Mouse (Mus musculus) kidney, adult 2 months (tissue): ENCODE measurements around the gene Unc5c. TPM values are rescaled to one million over a fixed set of nuclear protein-coding genes. Genes with fewer than 3 reads are reported as not detected.

ENCODE experiments used
- DNase-seq: peaks from one replicate; pipeline ENCODE4 v3.0.0; 2021
- H3K27ac ChIP-seq: fragments of 200-500 bp; 2 replicates; pipeline ENCODE4 v1.5.1; 2012; ENCODE audit warnings: low read depth, low read length, control low read depth, inconsistent platforms; ENCODE audit not compliant: insufficient read depth
- H3K27me3 ChIP-seq: fragments of 200-500 bp; replicated peaks from 2 replicates; pipeline ENCODE4 v1.6.1; 2012; ENCODE audit warnings: mild to moderate bottlenecking, moderate library complexity, low read length, inconsistent platforms; ENCODE audit not compliant: control insufficient read depth, insufficient read depth
- H3K36me3 ChIP-seq: fragments of 200-500 bp; 2 replicates; pipeline ENCODE4 v1.6.1; 2012; ENCODE audit warnings: mild to moderate bottlenecking, moderate library complexity, low read length, inconsistent platforms; ENCODE audit not compliant: control insufficient read depth, insufficient read depth
- H3K4me1 ChIP-seq: fragments of 200-500 bp; 2 replicates; pipeline ENCODE4 v1.6.1; 2011; ENCODE audit warnings: low read length; ENCODE audit not compliant: control insufficient read depth, insufficient read depth
- H3K4me3 ChIP-seq: fragments of 200-500 bp; 2 replicates; pipeline ENCODE4 v1.5.1; 2011; ENCODE audit warnings: mild to moderate bottlenecking, low read depth, low read length, control low read depth; ENCODE audit not compliant: insufficient read depth
- CTCF ChIP-seq: fragments of 200-500 bp; conservative IDR thresholded peaks from 2 replicates; pipeline ENCODE4 v1.5.1; 2011; ENCODE audit warnings: low read depth, mild to moderate bottlenecking, control low read depth, low read length, moderate library complexity, mixed read lengths; ENCODE audit not compliant: insufficient read depth, insufficient read length
- POLR2A ChIP-seq: fragments of 200-500 bp; IDR thresholded peaks from one replicate; pipeline ENCODE4 v1.6.1; 2011; ENCODE audit warnings: low read depth, low read length, control low read depth
- WGBS: fragments of 180-500 bp; shearing (Covaris S2); methylation state at CpG from one replicate; pipeline ENCODE4 v1.1.7; 2018; 5-methylcytosine and 5-hydroxymethylcytosine counted together
- polyA plus RNA-seq: library from polyadenylated mRNA; depleted of rRNA; stranded (reverse); fragments of >200 nt; gene quantifications from 2 replicates; pipeline ENCODE4 v1.2.3, GENCODE M21; 2012

Gene Unc5c
- polyA plus RNA-seq, 1 experiment, result 2.3 TPM

GRCm38 (mm10) chr3:141811348-141811747 is 346.3 kb downstream of the Unc5c start:
- H3K4me1 ChIP-seq, result no peaks in the 10 kb centered on the region
- TF ChIP-seq POLR2A, result no peak
- no peak for TF ChIP-seq CTCF
- no peaks in the 10 kb centered on the region for H3K27me3 ChIP-seq
- no peak overlapping the region for H3K4me3 ChIP-seq
- H3K27ac ChIP-seq, result no peak overlapping the region
- H3K36me3 ChIP-seq, result no peaks in the 10 kb centered on the region
- peak; percentile 21 for DNase-seq
- WGBS, result 28% methylated on average over 2 of the region's 2 CpGs

DNA sequence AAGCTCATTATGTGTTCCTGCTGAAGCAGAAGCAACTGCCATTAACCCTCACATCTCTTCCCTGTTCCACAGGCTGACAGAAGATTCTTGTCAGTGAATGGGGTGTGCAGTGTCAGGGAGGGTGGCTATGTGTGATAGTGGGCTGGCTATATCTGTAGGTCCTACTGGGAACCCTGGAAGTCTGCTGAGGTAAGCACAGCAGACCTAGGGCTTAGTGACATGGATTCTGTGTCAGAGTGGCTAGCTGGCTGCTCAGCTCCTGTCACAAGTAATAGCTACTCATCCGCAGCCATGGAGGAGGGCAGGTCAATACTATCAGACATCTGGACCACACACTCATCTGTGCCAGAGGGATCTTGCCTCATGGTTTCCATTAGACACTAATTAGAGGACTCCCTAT is 349.8 kb downstream of the Unc5c start:
- H3K4me1 ChIP-seq, result no peaks in the 10 kb centered on the region
- H3K27me3 ChIP-seq, result no peaks in the 10 kb centered on the region
- no peak overlapping the region for H3K4me3 ChIP-seq
- TF ChIP-seq POLR2A (no peak), CTCF (no peak)
- DNase-seq, result no peak
- H3K27ac ChIP-seq, result no peak overlapping the region
- no peaks in the 10 kb centered on the region for H3K36me3 ChIP-seq
- WGBS, result 77% methylated on average over 1 of the region's 1 CpGs

GRCm38 (mm10) chr3:141818615-141819312 is 353.7 kb downstream of the Unc5c start:
- DNase-seq, result no peak
- H3K4me1 ChIP-seq, result no peaks in the 10 kb centered on the region
- TF ChIP-seq POLR2A (no peak), CTCF (no peak)

GRCm38 (mm10) chr3:141819331-141819941 is 354.4 kb downstream of the Unc5c start:
- H3K27me3 ChIP-seq, result no peaks in the 10 kb centered on the region
- DNase-seq, result peak; percentile 73
- 28% methylated on average over 13 of the region's 13 CpGs for WGBS
- TF ChIP-seq POLR2A (no peak), CTCF (no peak)
- H3K4me3 ChIP-seq, result no peak overlapping the region
- H3K36me3 ChIP-seq, result no peaks in the 10 kb centered on the region
- H3K27ac ChIP-seq, result no peak overlapping the region
- H3K4me1 ChIP-seq, result no peaks in the 10 kb centered on the region

More at GRCm38 (mm10) chr3:141818615-141819312, 353.7 kb downstream of the Unc5c start:
- WGBS, result 63% methylated on average over 3 of the region's 3 CpGs
- no peak overlapping the region for H3K4me3 ChIP-seq
- no peaks in the 10 kb centered on the region for H3K27me3 ChIP-seq
- no peak overlapping the region for H3K27ac ChIP-seq
- H3K36me3 ChIP-seq, result no peaks in the 10 kb centered on the region

GRCm38 (mm10) chr3:141828301-141828700 is 363.3 kb downstream of the Unc5c start:
- no peak for TF ChIP-seq CTCF
- TF ChIP-seq POLR2A, result no peak
- 67% methylated on average over 5 of the region's 5 CpGs for WGBS
- Histone ChIP-seq H3K4me1 (no peaks in the 10 kb centered on the region), H3K4me3 (no peak overlapping the region), H3K27me3 (no peaks in the 10 kb centered on the region), H3K36me3 (no peaks in the 10 kb centered on the region), H3K27ac (no peak overlapping the region)
- DNase-seq, result no peak

DNA sequence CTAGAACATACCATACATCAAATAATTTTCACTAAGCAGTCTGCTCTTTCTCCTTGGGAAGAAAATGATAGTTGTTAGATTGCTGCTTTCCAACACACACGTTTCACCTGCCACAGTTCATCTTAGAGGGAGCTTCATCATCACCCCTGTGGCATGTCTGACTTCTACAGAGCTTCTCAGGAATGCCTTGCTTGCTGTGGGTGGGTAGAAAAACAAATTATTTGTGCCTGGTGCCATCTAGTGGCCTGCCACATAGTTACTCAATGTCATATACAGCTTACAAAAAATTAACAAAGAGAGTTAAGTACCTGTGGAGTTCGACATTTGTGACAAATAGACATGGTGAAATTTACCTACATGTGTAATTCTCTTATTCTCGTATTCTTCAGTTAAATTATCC is 366.1 kb downstream of the Unc5c start:
- WGBS, result 14% methylated on average over 3 of the region's 3 CpGs
- Histone ChIP-seq H3K27ac (no peak overlapping the region), H3K4me1 (no peaks in the 10 kb centered on the region), H3K27me3 (no peaks in the 10 kb centered on the region; the same call in 1 of the 2 replicates), H3K4me3 (no peak overlapping the region), H3K36me3 (no peaks in the 10 kb centered on the region)
- TF ChIP-seq POLR2A (no peak), CTCF (peak; percentile 35)
- peak; percentile 68 for DNase-seq

- H3K36me3 ChIP-seq, result no peaks in the 10 kb centered on the region
- no peak overlapping the region for H3K27ac ChIP-seq
- no peaks in the 10 kb centered on the region for H3K4me1 ChIP-seq
- no peak overlapping the region for H3K4me3 ChIP-seq
- TF ChIP-seq CTCF, result peak; percentile 50
- TF ChIP-seq POLR2A, result no peak
- no peaks in the 10 kb centered on the region; the same call in 1 of the 2 replicates for H3K27me3 ChIP-seq
- 40% methylated on average over 7 of the region's 7 CpGs for WGBS
- DNase-seq, result peak; percentile 22
These were observed 373.8 kb downstream of the Unc5c start for GRCm38 (mm10) chr3:141838864-141839263.
